Mouse (Mus musculus) bone marrow macrophage, adult 2 months (primary cell): ENCODE data around the gene 6030468B19Rik.

ENCODE experiments used
- CTCF ChIP-seq: IDR thresholded peaks from 2 replicates; pipeline ENCODE4 v1.5.1; 2012; ENCODE audit warnings: low read depth, mild to moderate bottlenecking, low read length, moderate library complexity
- POLR2A ChIP-seq: IDR thresholded peaks from 2 replicates; pipeline ENCODE4 v1.6.1; 2012; ENCODE audit warnings: mild to moderate bottlenecking, low read depth, low read length, borderline replicate concordance

DNA sequence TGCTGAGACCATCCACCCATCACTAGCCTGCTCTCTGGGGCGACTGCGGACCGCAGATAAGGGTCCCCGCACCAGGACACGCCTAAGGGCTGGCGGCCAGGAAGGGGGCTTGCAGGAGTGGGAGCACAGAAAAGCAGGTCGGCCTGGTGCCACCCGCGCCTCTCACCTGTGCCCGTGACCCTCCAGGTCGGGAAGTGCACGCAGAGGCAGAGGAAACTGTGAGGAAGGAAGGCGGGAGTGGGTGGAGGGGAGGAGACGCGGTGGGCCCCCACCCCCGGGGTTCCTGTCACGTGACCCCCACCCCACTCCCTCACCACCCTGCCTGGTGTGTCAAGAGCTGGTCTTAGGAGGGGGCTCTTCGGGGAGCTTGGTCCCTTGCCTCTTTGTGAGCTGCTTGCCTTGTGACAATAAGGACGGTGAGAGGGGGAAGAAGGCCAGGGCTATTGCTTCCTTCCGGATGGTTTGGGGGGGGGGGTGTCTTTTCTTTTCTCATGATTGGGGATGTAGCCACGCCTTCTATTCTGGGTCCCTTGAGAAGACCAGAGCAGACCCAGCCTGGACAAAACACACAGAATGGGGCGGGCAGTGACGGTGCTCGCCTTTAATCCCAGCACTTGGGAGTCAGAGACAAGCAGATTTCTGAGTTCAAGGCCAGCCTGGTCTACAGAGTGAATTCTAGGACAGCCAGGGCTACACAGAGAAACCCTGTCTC lies 15.3 kb upstream of the 6030468B19Rik start, which contains the start of the genes Tmc8 and Tmc6:
- TF ChIP-seq POLR2A (no peak), CTCF (no peak)
